Mouse (Mus musculus) brain, embryonic 18.5 days (tissue): ENCODE results near the gene Gm21969.

Experiments used
- DNase-seq: peaks from one replicate; pipeline ENCODE4 v3.0.0-alpha.2; 2012; ENCODE audit warnings: low read depth, low spot score

The Gm21969 gene

DNA sequence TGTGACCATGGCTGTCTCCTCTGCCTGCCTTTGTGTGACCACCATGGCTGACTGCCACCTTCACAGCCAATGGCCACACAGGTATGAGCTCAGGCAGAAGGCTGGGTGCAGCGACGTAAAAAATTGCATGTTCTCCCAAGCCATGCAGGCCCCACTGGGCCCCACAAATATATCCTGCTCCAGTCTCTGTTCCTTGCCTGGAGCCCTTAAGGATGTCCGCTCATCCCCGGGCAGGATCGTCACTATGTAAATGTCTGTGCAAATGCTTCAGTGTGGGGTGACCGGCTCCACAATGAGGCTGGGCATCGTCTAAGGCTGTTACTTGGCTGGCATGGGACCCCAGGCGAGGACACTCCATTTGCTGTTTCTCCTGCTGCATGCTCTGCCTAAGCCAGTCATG lies 50.3 kb downstream of the Gm21969 start, which contains the start of gene Tas1r2:
Gene Tas1r2 (plus strand): TSS at position 301 of the 400 bp plus-strand sequence.
- DNase-seq, result no peak

DNA sequence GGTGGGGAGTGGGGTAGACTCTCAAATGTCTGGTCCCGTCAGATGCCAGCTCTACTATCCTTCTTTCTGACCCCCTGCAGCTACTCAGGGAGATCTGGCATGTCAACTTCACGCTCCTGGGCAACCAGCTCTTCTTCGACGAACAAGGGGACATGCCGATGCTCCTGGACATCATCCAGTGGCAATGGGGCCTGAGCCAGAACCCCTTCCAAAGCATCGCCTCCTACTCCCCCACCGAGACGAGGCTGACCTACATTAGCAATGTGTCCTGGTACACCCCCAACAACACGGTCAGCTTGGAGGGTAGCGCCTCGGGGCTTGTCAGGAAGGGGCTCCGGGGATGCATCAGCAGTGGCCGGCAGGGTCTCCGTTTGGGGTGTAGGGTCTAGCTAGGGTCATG lies 58.9 kb downstream of the Gm21969 start:
- no peak for DNase-seq

DNA sequence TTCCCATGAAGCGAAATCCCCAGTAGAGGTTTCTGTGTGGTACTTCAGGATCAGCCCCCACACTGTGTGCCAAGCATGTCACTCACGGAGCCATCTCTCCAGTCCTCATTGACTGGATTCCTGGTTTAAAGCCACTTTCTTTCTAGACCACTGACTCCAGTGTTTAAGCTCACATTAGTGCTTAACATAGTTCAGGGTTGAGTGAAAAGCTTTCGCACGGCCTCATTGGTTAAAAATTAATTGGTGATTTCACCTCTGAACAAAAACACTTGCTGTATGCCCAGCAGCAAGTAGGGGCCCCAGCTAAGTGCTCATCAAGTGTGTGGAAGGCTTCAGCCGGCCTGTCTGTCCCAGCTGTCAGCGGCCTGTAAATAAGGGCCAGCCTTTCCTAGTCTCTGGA lies 64.6 kb downstream of the Gm21969 start:
- no peak for DNase-seq

DNA sequence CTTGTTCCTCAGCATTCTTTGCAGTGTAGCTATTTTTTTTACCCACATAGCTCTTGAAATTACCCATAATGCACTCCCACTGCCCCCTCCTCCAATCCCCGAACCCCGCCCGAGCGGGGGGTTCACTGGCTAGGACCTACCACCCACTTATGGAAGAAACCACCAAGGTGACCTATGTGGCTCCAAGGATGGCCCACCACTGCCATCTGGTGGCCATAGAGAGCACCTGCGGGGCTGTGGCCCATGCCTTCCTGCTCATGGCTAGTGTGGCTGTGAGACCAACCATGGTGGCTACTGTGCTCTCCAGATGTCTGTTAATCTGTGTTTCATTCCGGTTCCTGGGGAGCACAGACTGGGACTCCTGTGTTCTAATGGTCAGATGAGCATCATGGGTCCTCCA lies 66.9 kb downstream of the Gm21969 start:
- no peak for DNase-seq

DNA sequence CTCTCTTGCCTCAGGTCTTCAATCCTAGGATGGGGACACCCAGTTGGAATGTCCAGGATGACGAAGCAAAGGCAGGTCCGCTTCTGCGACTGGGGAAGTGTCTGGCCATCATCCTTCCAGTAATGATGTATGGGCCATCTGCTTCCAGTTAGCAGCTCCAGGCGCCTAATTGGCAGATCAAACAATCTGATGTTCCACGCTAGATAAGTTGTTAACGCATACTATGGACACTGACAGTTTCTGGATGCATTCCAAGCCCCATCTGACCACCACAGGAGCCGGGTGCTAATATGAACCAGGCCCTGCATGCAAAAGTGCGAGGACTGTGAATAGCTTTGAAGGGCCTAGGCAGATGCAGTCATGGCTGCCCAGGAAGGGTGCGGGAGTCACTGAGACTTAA lies 72.7 kb downstream of the Gm21969 start:
- no peak for DNase-seq

DNA sequence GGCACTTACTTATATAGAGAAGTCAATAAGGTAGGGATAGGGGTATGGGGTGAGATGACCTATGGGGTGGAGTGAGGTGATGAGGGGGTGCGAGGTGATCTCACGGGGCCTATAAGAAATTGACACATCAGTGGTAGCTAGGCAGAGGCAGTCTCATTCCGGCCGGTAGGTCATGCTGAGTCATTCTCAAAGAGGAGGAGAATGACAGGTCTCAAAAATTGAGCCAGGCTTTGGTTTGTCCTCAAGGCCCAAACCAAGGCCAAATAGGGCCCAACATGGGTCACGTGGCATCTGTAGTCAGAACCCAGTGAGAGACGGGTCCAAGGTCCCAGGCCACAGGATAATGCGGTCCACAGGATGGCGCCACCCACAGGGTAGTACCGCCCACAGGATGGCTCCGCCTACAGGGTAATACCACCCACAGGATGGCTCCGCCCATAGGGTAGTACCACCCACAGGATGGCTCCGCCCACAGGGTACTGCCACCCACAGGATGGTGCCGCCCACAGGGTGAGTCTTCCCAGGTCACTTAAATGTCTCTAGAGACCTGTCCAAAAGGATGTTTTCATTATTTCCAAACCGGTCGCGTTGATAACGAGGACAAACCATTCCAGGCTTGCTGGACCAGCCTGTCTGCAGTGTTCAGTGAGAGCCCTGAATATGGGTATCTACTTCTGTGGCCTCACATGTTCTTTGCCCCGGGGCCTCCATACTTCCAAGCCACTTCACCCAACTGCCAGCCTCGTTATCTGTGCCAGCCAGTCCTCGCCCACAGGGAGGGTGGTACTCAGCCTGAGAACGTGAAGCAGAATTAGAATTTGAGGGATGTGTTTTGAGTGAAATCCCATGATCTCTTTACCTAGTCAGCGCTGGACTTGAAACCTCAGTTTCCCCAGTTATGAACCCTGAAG lies 81.0 kb downstream of the Gm21969 start:
- no peak for DNase-seq

DNA sequence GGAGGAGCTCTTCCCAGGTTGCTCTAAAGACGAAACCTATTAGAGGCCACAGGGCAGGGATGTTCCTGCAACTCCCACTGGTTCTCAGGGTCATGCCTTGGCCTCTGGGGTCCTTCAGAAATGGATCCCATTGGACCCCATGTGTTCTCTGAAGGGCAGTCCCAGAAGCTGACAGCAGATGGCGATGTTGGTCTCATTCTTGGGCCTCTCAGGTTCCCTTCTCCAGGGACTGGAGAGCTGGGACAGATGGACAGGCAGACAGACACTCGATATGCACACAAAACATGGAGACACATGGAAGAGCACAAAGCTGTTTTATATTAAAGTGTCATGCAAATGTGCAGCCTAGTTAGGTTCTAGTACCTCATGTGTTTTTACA lies 81.6 kb downstream of the Gm21969 start:
- no peak for DNase-seq

DNA sequence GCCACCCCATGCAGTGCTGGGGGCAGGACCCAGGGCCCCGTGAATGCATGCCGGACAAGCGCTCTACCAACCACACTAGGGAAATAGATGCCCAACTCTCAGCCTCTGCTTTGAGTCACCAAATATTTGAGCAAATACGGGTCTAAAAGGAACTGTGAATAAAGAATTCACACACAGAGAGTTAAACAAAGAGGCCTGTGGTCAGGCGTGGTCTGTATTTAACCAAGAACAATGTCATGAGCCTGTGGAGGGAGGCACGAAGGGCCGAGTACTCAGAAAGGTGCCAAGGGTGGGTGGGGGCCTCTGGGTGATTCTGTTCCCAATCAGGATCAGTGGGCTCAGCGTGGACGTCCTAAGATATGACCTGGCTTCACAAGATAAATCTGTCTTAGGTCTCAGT lies 85.1 kb downstream of the Gm21969 start:
- DNase-seq, result no peak

DNA sequence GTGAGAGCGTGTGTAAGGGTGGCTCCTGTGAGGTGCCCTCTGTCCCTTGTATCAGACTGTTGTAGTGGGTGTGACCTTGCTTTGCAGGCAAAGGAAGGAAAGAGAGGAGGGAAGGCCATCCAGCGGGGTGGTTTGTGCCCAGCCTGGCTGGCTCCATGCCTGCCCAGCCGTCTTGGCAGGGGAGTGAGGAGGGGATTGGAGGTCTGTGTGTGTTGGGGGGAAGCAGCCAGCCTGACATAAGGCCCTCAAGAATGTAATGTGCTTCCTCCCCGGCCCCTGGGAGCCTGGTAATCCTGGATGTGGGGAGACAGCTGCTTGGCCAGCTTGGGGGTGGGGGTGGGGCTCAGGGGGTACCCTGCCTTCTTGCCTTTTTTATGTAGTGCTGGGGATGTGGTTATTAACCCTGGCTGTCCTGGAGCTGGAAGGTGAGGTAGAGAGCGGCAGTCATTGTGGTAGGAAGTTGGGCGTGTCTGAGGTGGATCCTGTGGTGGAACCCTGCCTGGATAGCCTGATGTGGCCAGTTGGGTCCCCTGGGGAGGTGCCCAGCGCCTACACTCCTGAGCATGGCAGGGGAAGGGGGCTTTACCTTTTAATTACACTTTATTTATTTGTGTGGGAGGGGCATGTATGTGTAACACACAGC lies 86.8 kb downstream of the Gm21969 start:
- DNase-seq, result no peak

DNA sequence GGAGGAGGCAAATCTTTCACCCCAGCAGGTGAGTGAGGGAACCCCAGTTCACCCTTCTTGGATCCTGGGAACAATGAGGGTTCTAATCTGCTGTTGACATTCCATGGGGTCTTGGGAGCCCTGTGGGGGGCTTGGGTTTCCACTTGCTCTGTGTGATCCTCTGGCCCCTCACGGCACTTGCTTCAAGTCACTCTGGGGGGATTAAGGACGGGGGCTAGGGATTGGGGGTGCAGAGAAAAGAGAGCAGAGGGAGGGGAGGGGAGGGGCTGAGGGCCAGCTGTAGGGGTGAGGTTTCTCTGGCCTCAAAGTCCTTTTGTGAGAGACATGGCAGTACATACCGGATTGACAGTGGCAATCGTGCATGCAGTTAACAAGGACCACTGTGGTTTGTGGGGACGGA lies 90.3 kb downstream of the Gm21969 start:
- DNase-seq, result no peak

DNA sequence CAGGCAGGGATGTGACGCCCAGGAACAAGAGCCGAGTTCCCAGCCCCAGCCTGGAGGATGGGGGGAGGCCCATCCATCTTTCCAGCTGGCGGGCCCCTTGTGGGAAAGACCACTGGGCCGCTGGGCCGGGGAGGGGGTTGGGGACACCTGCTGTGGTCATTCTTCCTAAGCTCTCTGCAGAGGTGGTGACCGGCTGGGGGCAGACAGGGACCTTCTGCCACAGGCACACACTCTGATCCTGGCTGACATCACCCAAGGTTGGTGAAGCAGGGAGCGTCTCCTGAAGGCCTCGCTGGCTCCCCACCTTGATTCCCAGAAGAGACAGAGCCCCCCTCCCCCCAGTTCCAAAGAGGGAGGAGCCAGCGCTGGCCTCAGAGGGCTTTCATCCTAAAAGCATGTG lies 94.8 kb downstream of the Gm21969 start:
- no peak for DNase-seq

DNA sequence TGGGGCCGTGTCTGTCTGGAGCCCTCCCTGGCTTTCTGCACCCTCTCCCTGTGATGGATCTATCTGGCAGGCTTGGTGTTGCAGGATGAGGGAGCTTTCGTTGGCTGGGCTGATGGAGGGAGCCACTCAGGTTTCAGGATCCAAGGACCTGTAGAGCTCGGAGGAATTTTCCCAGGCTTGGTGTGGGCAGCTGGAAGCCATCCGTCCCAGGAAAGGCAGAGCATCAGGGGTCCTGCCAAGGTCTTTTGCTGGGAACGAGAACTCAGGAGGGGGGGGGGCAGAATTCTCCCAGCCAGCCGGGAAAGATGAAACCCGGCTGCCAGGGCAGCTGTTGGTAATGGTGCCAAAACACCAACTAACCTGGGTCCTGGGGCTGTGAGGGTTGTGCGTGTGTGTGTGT lies 95.6 kb downstream of the Gm21969 start:
- no peak for DNase-seq

DNA sequence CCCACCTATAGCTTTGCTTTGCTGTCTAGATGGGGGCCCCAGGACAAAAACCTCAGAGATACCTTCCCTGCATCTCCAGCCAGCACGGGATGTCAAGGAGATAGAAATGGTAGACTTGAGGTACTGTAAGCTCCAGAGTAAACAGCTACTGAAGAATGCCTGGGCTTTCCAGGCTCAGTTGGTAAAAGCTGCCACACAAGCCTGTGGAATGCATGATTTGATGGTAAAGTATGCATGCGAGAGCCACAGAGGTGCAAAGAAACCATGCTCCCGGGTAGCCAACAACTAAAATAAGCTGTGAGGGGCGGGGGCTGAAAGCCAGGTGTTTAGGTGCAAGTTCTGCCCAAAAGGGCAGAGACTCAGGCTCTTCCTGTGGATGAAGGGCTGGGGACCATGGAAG lies 99.9 kb downstream of the Gm21969 start:
- DNase-seq, result no peak

DNA sequence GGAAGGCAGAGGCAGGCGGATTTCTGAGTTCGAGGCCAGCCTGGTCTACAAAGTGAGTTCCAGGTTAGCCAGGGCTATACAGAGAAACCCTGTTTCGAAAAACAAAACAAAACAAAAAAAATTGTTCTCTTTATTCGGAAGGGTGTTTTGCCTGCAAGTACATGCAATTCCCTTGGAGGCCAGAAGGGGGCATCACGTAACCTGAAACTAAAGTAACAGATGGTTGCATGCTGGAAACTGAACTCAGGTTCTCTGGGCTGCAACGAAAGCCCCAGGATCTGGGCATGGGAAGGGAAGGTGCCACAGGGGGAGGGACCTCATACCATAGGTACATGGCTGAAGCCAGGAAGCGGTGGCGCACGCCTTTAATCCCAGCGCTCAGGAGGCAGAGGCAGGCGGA lies 100.5 kb downstream of the Gm21969 start:
- DNase-seq, result no peak

DNA sequence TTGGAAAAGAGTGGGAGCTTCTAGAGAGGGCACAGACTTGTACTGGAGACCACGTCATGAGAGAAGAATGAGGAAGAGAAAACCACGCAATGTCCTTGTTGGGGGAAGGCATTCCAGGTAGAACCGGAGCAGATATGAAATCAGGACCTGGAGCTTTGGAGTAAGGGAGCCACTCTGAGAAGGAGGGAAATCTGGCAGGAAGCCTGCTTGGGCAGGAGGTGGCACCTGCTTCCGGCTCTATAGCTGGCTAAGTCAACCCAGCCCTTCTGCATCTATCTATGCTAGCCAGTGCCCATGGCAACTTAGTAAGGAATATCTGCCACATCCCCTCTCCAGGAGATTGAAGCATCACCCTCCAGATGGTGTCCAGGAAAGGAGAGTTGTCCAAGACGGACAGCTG lies 103.0 kb downstream of the Gm21969 start:
- DNase-seq, result no peak

DNA sequence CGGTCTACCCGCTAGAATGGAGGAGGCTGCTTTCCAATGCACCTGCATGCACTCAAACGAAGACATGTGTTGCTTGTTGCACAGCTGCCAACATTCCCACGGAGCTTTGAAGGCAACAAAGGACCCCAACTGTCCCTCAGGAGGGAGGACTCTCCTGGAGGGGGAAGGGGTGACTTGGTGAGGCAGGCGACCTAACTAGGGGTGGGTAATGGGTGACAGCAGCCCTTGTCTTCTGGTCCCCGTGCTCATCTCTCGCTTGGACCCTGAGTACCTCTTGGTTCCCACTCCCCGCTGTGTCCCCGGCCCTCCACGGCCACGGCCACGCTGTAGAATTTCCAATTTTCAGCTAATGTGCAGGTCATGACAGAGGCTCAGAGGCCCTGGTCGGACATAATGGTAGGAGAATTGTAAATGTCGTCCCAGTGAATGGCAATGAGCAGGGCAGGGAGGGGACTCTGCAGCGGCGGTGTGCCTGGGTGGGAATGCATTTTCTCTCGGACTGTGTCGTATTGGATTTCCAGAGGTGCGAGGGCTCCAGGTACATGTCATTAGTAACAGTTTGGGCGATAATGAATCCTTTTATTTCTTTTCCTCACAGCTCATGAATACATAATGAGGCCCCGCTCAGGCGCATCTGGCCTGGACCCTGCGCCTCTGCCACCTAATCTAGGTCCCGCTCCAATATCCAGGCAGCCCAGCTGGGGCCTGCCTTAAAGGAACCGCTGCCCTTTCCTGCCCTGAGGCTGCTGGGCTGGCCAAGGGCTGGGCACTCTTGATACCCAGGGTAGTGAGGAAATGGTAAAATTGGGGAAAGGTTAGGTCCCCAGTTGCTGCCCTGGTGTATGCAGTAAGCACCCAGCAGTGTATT lies 107.7 kb downstream of the Gm21969 start:
- no peak for DNase-seq
